Mouse (Mus musculus) induced T-regulatory cell, adult 2 months (primary cell): Measurements from ENCODE around the gene Usp1.
"Not testable (repeated sequence)": the region's sequence is repeated elsewhere in the genome, so short reads cannot be mapped to it uniquely, and the experiment has no call there.

Experiments used
- DNase-seq: peaks from one replicate; pipeline ENCODE4 v3.0.0-alpha.2; 2012; ENCODE audit warnings: low read depth

The Usp1 gene

DNA sequence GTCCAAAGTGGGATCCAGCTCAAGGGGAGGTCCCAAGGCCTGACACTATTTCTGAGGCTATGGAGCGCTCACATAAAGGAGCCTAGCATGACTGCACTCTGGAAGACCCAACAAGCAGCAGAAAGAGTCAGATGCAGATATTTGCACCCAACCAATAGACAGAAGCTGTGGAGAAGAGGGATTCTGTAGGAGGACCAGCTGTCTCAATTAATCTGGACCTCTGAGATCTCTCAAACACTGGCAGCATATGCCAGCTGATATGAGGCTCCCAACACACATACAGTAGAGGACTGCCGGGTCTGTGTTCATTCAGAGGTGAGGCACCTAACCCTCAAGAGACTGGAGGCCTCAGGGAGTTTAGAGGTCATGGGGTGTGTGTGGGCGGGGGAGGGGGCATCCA lies 56.4 kb downstream of the Usp1 start:
- not testable (repeated sequence) for DNase-seq

DNA sequence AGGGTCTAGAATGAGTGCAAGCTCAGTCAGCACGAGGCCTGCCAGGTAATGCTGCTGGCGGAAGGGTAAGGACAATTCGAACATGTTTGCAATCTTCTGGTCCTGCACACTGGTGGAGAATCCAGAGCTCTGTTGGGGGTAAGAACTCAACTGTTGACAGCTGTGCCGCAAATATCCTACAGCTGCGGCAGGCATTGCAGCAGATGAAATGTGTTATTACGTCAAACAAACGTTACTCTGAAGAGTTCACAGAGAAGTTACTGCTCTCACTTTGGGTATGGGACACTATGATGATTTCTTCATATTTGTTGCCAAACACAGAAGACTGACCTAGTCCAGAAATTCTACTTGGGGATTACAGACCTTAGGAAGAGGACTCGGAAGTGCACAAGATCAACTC lies 61.1 kb downstream of the Usp1 start:
- DNase-seq = no peak
